Mouse (Mus musculus) heart, embryonic 11.5 days (tissue): ENCODE measurements around the gene Endod1. TPM values are rescaled to one million over a fixed set of nuclear protein-coding genes. Genes with fewer than 3 reads are reported as not detected.
A peak's percentile ranks its signal among the peaks of the same experiment; 100 is the strongest.

Experiments
- ATAC-seq: fragments of 200-750 bp; cut with Nextera tagmentation; replicated peaks from 2 replicates; pipeline ENCODE4 v1.8.0; 2017; ENCODE audit warnings: moderate library complexity; ENCODE audit not compliant: insufficient number of reproducible peaks, low FRiP score, low TSS enrichment
- H3K27ac ChIP-seq: fragments of 300-500 bp; sonication (generic); 2 replicates; pipeline ENCODE4 v1.5.1; 2014; ENCODE audit warnings: mild to moderate bottlenecking, low read depth, low read length
- H3K27me3 ChIP-seq: fragments of 300-500 bp; sonication (generic); 2 replicates; pipeline ENCODE4 v1.6.1; 2014; ENCODE audit warnings: mild to moderate bottlenecking, low read length, mixed read lengths; ENCODE audit not compliant: control insufficient read depth, insufficient read depth
- H3K36me3 ChIP-seq: fragments of 300-500 bp; sonication (generic); 2 replicates; pipeline ENCODE4 v1.6.1; 2014; ENCODE audit warnings: mild to moderate bottlenecking, low read length, moderate library complexity, mixed read lengths; ENCODE audit not compliant: control insufficient read depth, insufficient read depth
- H3K4me1 ChIP-seq: fragments of 300-500 bp; sonication (generic); 2 replicates; pipeline ENCODE4 v1.6.1; 2014; ENCODE audit warnings: low read length; ENCODE audit not compliant: control insufficient read depth, insufficient read depth
- H3K4me2 ChIP-seq: fragments of 300-500 bp; sonication (generic); 2 replicates; pipeline ENCODE4 v1.6.1; 2014; ENCODE audit warnings: mild to moderate bottlenecking, moderate library complexity
- H3K4me3 ChIP-seq: fragments of 300-500 bp; sonication (generic); 2 replicates; pipeline ENCODE4 v1.5.1; 2014; ENCODE audit warnings: low read depth, low read length
- H3K9ac ChIP-seq: fragments of 300-500 bp; sonication (generic); 2 replicates; pipeline ENCODE4 v1.6.1; 2014; ENCODE audit warnings: mild to moderate bottlenecking, low read depth, low read length, moderate library complexity
- H3K9me3 ChIP-seq: fragments of 300-500 bp; sonication (generic); replicated peaks from 2 replicates; pipeline ENCODE4 v1.6.1; 2016; ENCODE audit warnings: low read length; ENCODE audit not compliant: control insufficient read depth
- WGBS: fragments of 180-500 bp; shearing (Covaris S2); extraction: QIAGEN DNeasy Blood & Tissue Kit; methylation state at CpG from one replicate; pipeline ENCODE4 v1.1.7; 2014; ENCODE audit not compliant: insufficient replicate concordance; 5-methylcytosine and 5-hydroxymethylcytosine counted together
- polyA plus RNA-seq: library from polyadenylated mRNA; unstranded; fragments of >200 nt; fragmentation: Nextera tagmentation; extraction: Ambion mirVana; gene quantifications from 2 replicates; pipeline ENCODE4 v1.2.1, GENCODE M21; 2014

Gene Endod1
- polyA plus RNA-seq, 1 experiment from 2014 or later: 12.9 TPM

DNA sequence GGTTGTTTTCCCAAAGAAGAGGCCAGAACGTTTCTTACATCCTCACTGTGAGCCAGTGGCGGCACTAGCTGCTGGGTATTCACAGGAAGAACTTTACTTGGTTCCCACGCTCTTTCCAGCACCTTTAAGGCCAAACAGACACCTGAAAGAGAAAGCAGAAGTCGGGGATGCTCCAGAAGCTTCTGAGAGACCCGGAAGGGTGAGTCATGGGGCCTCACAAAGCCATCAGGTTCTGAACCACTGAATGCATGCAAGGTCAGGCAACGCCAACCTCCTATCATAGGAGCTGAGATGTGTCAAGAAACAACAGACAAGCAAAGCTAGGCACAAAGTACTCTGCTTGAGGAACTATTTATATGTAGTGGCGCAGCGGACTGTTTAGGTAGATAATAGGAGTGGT is 4.4 kb upstream of the Endod1 start:
- H3K9ac ChIP-seq: no peak overlapping the region
- H3K4me1 ChIP-seq: peaks cover 10% of the 10 kb centered on the region
- 77% methylated on average over 8 of the region's 8 CpGs for WGBS
- H3K27me3 ChIP-seq: no peaks in the 10 kb centered on the region
- no peak overlapping the region for H3K4me2 ChIP-seq
- no peak for ATAC-seq
- no peaks in the 10 kb centered on the region for H3K9me3 ChIP-seq
- H3K36me3 ChIP-seq: no peaks in the 10 kb centered on the region
- no peak overlapping the region for H3K4me3 ChIP-seq
- H3K27ac ChIP-seq: no peak overlapping the region

DNA sequence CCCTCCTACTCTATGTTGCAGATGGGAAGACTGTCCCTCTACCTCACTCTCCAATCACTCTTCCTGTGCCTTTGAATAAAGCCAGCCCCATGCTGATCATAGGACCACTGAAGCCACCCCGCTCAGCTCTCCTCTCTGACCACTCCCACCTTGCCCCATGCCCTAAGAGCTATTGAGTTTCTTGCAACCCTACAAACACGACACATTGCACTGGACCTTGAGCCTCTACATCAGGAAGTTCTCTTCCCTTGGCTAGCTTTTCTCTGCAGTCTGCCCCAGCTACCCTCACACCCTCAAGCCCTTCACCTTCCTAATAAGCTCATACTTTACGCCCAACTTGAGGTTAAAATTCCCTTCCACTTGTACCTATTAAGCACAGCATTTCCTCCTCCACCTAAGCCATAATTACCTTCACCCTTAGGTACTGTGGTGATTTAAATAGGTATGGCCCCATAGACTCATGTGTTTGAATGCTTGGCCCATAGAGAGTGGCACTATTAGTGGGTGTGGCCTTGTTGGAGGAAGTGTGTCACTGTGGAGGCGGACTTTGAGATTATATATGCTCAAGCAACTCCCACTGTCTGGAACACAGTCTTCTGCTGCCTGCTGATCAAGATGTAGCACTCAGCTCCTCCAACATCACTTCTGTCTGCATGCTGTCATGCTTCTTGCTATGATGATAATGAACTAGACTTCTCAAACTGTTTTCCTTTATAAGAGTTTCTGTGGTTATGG is 2.0 kb upstream of the Endod1 start:
- peaks cover 16% of the 10 kb centered on the region for H3K4me1 ChIP-seq
- H3K9me3 ChIP-seq: no peaks in the 10 kb centered on the region
- H3K27me3 ChIP-seq: no peaks in the 10 kb centered on the region
- no peak for ATAC-seq
- no peaks in the 10 kb centered on the region for H3K36me3 ChIP-seq
- H3K9ac ChIP-seq: no peak overlapping the region
- 80% methylated on average over 4 of the region's 4 CpGs for WGBS
- no peak overlapping the region for H3K4me3 ChIP-seq
- H3K27ac ChIP-seq: no peak overlapping the region
- no peak overlapping the region for H3K4me2 ChIP-seq

DNA sequence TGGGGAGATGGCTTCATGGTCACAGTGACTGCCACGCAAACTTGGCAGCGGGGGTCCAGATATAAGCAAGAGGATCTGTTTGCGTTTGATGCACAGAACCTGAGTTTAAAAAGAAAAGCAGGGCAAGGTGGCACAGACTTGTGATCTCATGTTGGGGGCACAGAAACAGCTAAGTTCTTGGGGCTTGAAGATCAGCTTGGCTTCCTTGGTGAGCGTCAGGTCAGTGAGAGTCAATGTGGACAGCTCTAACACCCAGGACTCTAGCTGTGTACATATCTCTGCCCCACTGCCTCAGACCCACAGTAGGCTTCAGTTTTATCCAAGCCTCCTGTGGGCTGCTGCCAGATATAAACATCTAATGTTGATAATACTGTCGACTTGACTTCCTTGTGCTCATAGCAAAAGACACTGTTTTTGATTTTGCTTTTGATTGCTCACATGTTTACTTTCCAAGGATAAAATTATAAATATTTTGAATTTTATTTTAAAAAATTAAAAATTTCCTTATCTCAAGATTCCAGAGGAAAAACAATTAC is 1.0 kb upstream of the Endod1 start:
- H3K27ac ChIP-seq: no peak overlapping the region
- no peak overlapping the region for H3K9ac ChIP-seq
- peaks cover 16% of the 10 kb centered on the region for H3K4me1 ChIP-seq
- no peaks in the 10 kb centered on the region for H3K27me3 ChIP-seq
- no peaks in the 10 kb centered on the region for H3K9me3 ChIP-seq
- H3K4me2 ChIP-seq: no peak overlapping the region; the same call in 1 of the 2 replicates
- WGBS: 72% methylated on average over 5 of the region's 5 CpGs
- no peak overlapping the region for H3K4me3 ChIP-seq
- ATAC-seq: no peak
- H3K36me3 ChIP-seq: no peaks in the 10 kb centered on the region

DNA sequence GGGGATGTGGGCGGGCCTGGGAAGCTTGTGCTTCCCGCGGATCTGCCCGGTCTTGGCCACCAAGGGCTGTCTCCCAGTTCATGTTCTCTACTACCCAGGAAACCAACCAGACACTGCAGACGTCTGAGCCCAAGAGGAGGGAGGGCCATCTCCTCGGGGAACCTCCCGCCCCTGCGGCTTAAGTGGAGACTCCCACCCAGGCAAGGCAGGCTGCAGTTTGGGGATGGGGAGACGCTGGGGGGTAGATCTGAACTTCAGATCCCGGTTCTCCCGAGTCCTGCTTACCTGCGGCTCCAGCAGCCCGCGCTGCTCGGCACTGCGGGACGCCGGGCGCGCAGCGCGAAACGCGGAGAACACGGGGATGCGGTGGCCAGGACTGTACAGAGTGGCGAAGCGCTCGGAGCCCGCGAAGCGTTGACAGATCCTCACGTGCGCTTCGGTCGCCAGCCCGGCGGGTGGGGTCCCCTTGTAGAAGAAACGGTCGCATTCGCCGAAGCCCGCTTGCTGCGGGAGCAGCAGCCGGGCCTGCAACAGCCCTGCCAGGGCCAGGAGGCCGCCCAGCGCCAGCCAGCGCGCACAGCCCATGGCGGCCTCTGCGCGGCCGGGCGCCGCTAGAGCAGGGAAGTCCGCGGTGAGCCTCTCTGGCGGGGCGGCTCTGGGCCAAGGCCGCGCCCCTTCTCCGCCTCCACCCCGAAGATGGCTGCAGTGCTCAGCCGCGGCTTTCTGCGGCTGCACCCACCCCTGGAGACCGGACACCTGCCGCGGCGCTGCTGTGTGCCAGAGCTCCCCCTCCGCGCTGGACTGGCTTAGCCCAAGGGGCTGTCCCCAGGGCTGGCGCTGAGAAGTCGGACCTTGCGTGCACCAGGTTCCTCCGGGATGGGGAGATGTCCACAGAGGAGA is 671 bp downstream of the Endod1 start:
- peak; percentile 95 for ATAC-seq
- under 1% methylated on average over 70 of the region's 76 CpGs for WGBS
- no peaks in the 10 kb centered on the region for H3K36me3 ChIP-seq

DNA sequence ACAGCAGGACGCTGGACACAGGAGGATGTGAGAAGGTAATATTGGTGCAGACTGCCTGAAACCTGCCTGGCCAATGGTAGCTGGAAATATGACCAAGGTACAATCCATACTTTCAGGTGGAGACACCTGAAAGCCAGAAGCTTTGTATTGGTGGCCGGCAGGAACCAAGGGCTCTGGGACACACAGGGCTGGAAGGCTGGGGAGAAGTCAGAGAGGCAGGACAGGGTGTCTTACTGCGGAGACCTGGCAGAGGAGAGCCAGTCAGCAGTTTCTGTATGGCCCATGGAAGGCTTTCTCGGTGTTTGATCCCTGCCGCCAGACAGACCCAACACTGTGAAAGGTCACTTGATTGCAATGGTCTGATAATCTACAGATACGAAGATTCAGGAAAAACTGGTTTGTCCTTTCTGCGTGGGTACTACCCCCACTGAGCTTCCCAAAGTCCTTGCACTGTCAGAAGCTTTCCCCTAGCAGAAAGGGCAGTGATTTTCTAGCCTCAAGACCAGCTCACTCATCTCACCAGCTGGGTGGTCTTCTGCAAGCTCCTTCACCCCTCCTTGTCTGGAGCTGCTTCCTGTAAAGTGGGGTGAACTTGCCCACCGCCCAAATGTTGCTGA is 1.4 kb downstream of the Endod1 start:
- H3K27ac ChIP-seq: peak overlapping the region; percentile 60
- WGBS: 18% methylated on average over 8 of the region's 8 CpGs
- no peak for ATAC-seq
- H3K4me1 ChIP-seq: peaks cover 16% of the 10 kb centered on the region
- H3K4me3 ChIP-seq: peak overlapping the region; percentile 64
- peak overlapping the region; percentile 98 for H3K4me2 ChIP-seq
- no peaks in the 10 kb centered on the region for H3K9me3 ChIP-seq
- no peaks in the 10 kb centered on the region for H3K36me3 ChIP-seq
- peak overlapping the region; percentile 77 for H3K9ac ChIP-seq
- H3K27me3 ChIP-seq: no peaks in the 10 kb centered on the region

More for the DNA sequence above, 671 bp downstream of the Endod1 start:
- Histone ChIP-seq H3K4me1 (peaks cover 16% of the 10 kb centered on the region), H3K27ac (peak overlapping the region; percentile 60), H3K9me3 (no peaks in the 10 kb centered on the region), H3K4me2 (peak overlapping the region; percentile 98), H3K9ac (peak overlapping the region; percentile 77), H3K4me3 (peak overlapping the region; percentile 64), H3K27me3 (no peaks in the 10 kb centered on the region)

DNA sequence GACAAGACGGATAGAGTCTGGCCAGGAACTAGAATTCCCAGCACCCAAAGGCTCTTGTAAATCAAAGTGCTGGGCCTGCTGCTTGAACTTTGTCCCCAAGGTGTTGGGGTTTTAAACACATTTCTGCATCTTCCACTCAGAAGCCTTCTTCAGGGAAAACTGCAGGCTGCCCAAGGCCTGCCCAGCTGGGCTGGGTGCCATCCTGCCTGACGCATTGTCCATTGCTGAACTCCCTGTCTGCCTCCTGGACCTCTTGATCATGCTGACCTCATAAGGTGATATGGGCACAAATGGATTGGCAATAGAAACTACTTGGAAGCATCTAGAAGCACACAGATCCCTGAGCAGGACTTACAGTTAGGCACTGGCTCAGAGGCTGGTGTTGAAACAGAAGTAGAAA is 3.2 kb downstream of the Endod1 start:
- no peaks in the 10 kb centered on the region for H3K9me3 ChIP-seq
- H3K27ac ChIP-seq: no peak overlapping the region
- ATAC-seq: no peak
- peaks cover 16% of the 10 kb centered on the region for H3K4me1 ChIP-seq
- no peak overlapping the region for H3K4me2 ChIP-seq
- H3K9ac ChIP-seq: no peak overlapping the region
- no peak overlapping the region for H3K4me3 ChIP-seq
- no peaks in the 10 kb centered on the region for H3K36me3 ChIP-seq
- H3K27me3 ChIP-seq: no peaks in the 10 kb centered on the region
- 91% methylated on average over 2 of the region's 2 CpGs for WGBS

DNA sequence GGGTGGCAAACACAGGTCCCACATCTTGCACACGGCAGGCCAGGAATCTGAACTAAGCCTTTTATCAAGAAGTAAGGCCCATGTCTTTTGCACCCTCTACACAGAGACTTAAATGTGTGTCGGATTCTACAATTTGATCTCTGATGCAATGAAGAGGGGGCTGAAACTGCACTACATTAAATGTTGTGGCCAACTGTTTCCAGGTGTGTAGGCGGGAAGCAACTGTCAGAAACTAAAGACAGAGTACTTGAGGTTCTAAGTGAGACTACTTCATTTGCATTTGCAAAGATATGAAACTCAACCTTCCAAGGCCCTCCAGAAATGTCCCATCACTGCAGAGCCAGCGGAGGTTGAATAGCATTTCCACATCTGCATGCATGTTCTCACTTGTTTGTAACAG is 5.2 kb downstream of the Endod1 start:
- H3K9me3 ChIP-seq: no peaks in the 10 kb centered on the region
- H3K27ac ChIP-seq: no peak overlapping the region
- no peak overlapping the region for H3K4me3 ChIP-seq
- H3K4me2 ChIP-seq: no peak overlapping the region
- no peak overlapping the region for H3K9ac ChIP-seq
- no peaks in the 10 kb centered on the region for H3K36me3 ChIP-seq
- H3K4me1 ChIP-seq: peaks cover 6% of the 10 kb centered on the region; the same call in 1 of the 2 replicates
- ATAC-seq: no peak
- no peaks in the 10 kb centered on the region for H3K27me3 ChIP-seq
- 85% methylated on average over 4 of the region's 4 CpGs for WGBS

DNA sequence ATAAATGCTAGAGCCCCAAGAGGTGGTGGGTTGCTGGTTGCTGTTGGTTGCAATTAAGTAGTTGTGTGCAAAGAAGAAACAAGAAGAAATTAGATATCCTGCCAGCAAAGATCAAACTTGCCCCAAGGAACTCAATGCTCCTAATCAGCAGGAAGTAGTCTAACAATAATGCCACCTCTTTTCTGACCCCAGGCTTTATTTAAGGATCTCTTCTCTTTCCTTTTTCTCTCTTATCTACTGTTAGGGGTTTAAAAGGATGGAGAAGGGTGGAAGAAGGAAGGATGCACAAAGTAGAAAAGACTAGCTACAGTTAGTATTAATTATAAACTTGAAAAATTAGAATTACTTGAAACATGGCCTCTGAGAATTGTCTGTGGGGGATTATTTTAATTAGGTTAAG is 8.9 kb downstream of the Endod1 start:
- Histone ChIP-seq H3K9me3 (no peaks in the 10 kb centered on the region), H3K4me3 (no peak overlapping the region), H3K36me3 (no peaks in the 10 kb centered on the region), H3K27ac (no peak overlapping the region), H3K9ac (no peak overlapping the region), H3K4me1 (no peaks in the 10 kb centered on the region), H3K4me2 (no peak overlapping the region), H3K27me3 (no peaks in the 10 kb centered on the region)
- ATAC-seq: no peak
